Mouse (Mus musculus): ENCODE data around the gene Pkp4.

- TF ChIP-seq CTCF (IDR thresholded peaks at IDR 0.05): no peak
- no peak for TF ChIP-seq EP300 (IDR thresholded peaks at IDR 0.05)
These were observed 72.8 kb downstream of the Pkp4 start for GRCm38 (mm10) chr2:59233294-59233923.
